In the genomic region with DNA sequence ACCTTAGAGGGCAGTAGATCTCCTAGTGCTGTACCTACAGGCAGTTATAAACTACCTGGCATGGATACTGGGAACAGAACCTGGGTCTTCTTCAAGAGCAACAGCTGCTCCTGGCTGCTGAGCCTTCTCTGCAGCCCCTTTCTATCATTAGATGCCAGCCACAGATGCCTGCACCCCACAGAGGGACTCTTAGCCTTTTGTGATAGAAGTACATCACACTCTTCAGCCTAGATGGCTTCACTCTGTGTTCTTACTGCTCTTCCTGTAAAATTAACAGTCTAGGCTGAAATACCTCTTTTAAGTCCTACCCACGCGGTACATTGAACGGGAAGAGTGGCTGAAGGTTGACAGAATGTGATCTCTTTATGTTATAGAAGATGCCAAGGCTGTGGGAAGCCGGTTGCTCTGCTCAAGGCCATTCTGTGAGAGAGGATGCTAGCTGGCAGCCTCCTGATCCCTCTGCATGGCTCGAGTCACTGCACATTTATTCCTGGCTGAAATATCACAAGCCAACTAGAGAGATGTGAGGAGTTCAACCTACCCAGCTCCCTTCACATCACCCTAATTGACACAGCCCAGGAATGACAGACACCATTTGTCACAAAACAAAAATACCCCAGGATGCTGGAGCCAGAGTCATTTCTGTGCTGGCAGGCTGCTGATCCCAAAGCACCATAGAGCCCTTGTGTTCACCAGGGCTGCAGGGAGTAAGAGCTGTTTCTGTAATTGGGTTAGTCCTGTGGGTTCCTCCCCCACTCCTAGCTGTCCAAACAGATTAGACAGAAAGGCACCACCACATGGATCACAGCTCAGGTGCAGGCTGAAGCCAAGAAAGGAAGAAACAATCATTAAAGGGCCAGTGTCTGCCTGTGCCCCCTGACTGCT, we compare ENCODE assay signal across 9 mouse cellular contexts.
DNase-seq lines count a peak whose midpoint lies in the region; ATAC-seq and TF ChIP-seq lines count a peak whose summit lies in the region.
"Had no signal": no experiment of that assay in that cellular context is flagged by ENCODE, and none has a peak within 500 bp of the region (broad histone marks: within the 10 kb centered on the region; RNA-seq: fewer than 3 reads in every experiment).

No protein-coding gene starts in this region.

- no peak overlapping the region for H3K4me3 ChIP-seq in embryonic facial prominence, embryonic 12.5 days
- no peak overlapping the region for H3K4me3 ChIP-seq in thymus, adult 2 months (ENCODE audit: control insufficient read depth, insufficient read depth, low read length)

- DNase-seq in frontal cortex, postnatal 36 days (ENCODE audit: low spot score in 2 of 2): peak; percentile 23 to 31
- no peak for DNase-seq in frontal cortex, postnatal 10 days (ENCODE audit: low spot score in 2 of 2)
- DNase-seq in adrenal gland, postnatal 36 days: peak; percentile 26 to 42
- DNase-seq in layer of hippocampus, adult 9-11 months: peak; percentile 48
- DNase-seq in thymus, adult 2 months: no peak
- no peak for DNase-seq in ovary, postnatal 36 days (ENCODE audit: low spot score)

- ATAC-seq in embryonic facial prominence, embryonic 12.5 days (ENCODE audit: insufficient number of reproducible peaks, insufficient read depth, low FRiP score, low TSS enrichment): peak; percentile 80
- no peak for ATAC-seq in erythroid progenitor cell, adult 5-6 weeks (replicated peaks; ENCODE audit: low FRiP score, poor library complexity, severe bottlenecking)

- 69% methylated on average over 5 of the region's 5 CpGs for WGBS in embryonic facial prominence, embryonic 12.5 days
- WGBS in thymus, adult 2 months: 27% methylated on average over 5 of the region's 5 CpGs

- no peak for TF ChIP-seq POLR2A in thymus, adult 2 months (IDR thresholded peaks at IDR 0.05; ENCODE audit: control insufficient read depth, extremely low read depth, insufficient read depth, low read length, poor library complexity)

- H3K36me3 ChIP-seq in embryonic facial prominence, embryonic 12.5 days: no peaks in the 10 kb centered on the region
- H3K36me3 ChIP-seq in thymus, adult 2 months (ENCODE audit: control insufficient read depth, insufficient read depth, low read length): no peaks in the 10 kb centered on the region

- H3K9me3 ChIP-seq in embryonic facial prominence, embryonic 12.5 days: no peaks in the 10 kb centered on the region

- no peak overlapping the region for H3K4me2 ChIP-seq in embryonic facial prominence, embryonic 12.5 days (replicated peaks)

- no peak overlapping the region for H3K9ac ChIP-seq in embryonic facial prominence, embryonic 12.5 days

- TF ChIP-seq CTCF in thymus, adult 2 months (IDR thresholded peaks at IDR 0.05; ENCODE audit: borderline replicate concordance, control insufficient read depth, extremely low read depth, insufficient read depth, low read length, poor library complexity): no peak

- peaks cover 9% of the 10 kb centered on the region; the same call in 1 of the 2 replicates for H3K4me1 ChIP-seq in embryonic facial prominence, embryonic 12.5 days
- peaks cover 31% of the 10 kb centered on the region for H3K4me1 ChIP-seq in thymus, adult 2 months (replicated peaks; ENCODE audit: control insufficient read depth, insufficient read depth, low read length)

- no peak overlapping the region for H3K27ac ChIP-seq in embryonic facial prominence, embryonic 12.5 days
- H3K27ac ChIP-seq in thymus, adult 2 months (ENCODE audit: control insufficient read depth, insufficient read depth, low read length): no peak overlapping the region

- no peaks in the 10 kb centered on the region for H3K27me3 ChIP-seq in embryonic facial prominence, embryonic 12.5 days
- H3K27me3 ChIP-seq in thymus, adult 2 months (ENCODE audit: control insufficient read depth, insufficient read depth, low read length): no peaks in the 10 kb centered on the region
- H3K27me3 ChIP-seq: CH12.LX had no signal

Comparison
In these comparisons a context has a peak if more than half of its experiments do, and no peak if none do; other contexts are left out.
1. DNase-seq: peak in frontal cortex, postnatal 36 days (2 of 2), adrenal gland, postnatal 36 days (2 of 2) and layer of hippocampus, adult 9-11 months (single experiment); none in frontal cortex, postnatal 10 days (0 of 2), thymus, adult 2 months (single experiment) and ovary, postnatal 36 days (single experiment).